Mouse (Mus musculus): Measurements from ENCODE around the gene Dhx37.
A peak's percentile ranks its signal among the peaks of the same experiment; 100 is the strongest.
"Not testable (repeated sequence)": the region's sequence is repeated elsewhere in the genome, so short reads cannot be mapped to it uniquely, and the experiment has no call there.

Dhx37 gene

DNA sequence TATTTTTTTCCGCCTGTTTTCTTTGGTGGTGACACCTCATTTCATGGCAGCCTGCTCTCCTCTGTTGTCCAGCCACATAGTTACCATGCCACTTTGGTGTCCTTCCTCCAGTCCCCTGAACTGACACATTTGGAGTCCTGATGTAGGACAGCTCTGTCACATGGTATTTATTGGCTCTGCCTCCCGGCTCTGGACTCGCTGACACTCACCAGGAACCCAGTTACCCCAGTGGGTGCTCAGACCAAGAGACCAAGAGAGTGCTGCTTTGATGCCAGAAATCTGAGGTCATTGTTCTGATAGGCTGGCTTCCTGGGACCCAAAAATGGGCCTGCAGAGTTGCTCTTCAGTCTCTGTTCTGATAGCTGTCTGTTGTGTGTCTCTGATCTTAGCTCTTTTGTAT lies 14.1 kb upstream of the Dhx37 start:
- DNase-seq = no peak

DNA sequence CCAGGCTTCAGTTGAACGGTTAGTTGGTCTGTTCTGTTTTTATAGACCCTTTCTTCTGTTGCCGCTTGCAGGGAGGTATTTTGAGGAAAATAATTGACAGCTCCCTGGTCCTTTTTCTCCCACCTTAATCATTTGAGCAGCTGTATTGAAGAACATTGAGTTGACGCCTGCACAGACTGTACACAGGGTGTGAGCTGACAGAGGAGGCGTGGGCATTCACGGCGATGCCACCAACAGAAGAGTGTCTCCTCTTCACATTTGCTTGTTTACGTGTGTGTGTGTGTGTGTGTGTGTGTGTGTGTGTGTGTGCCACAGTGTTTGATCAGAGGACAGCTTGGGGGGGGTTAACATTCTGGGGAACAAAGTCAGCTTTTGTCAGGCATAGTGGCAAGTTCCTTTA lies 12.4 kb upstream of the Dhx37 start:
- no peak for DNase-seq

DNA sequence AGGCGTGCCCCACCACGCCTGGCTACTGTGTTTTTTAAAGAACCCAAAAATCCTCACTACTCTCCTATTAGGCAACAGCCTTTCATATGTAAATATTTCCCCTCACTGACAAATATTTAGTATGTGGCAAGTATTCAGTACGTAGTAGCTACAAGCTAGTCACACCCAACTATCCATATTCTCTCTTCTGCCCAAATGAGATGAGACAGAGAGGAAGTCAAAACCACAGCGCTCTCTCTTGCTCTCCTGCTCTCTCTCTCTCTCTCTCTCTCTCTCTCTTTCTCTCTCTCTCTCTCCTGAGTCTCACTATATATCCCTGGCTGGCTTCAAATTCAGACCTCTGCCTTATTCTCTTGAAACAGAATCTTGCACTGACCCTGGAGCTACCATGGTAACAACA lies 10.6 kb upstream of the Dhx37 start:
- DNase-seq = no peak

GRCm38 (mm10) chr5:125443915-125444314 lies 10.0 kb upstream of the Dhx37 start:
- no peak for DNase-seq

- DNase-seq = no peak
Observed at GRCm38 (mm10) chr5:125443335-125443734, 9.4 kb upstream of the Dhx37 start.

GRCm38 (mm10) chr5:125442136-125442995 lies 8.4 kb upstream of the Dhx37 start:
- no peak for DNase-seq

GRCm38 (mm10) chr5:125441234-125442114 lies 7.6 kb upstream of the Dhx37 start, which contains the start of gene Bri3bp:
TSS of gene Bri3bp (plus strand) at chr5:125441568.
- peak; percentile 55 to 72 for DNase-seq

DNA sequence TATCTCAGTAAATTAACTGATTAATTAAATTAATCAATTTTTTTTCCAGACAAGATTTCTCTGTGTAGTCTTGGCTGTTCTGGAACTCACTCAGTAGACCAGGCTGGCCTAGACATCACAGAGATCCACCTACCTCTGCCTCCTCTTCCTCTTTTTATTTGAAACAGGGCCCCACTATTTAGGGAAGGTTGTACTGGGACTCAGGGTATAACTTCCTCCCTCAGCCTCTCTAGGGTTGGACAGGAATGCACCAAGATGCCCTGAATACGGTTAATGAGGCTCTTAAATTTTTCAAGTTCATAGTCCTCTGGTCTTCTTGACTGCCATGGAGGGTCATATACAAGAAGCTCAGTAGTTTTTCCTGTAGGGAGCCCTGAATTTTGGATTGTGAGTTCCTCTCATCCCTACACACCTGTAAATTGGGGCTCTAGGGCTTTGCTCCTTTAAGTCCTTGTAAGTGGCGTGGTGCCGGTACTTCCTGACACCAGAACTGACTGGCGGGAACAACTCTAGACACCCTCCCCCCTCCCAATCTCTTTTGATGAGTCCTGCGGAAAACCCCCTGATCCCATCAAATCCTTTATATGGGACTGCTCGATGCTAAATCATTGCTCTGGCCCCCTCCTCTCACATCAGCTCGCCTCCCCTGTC lies 6.8 kb upstream of the Dhx37 start:
- peak in 1 of 2 experiments; percentile 23 for DNase-seq

DNA sequence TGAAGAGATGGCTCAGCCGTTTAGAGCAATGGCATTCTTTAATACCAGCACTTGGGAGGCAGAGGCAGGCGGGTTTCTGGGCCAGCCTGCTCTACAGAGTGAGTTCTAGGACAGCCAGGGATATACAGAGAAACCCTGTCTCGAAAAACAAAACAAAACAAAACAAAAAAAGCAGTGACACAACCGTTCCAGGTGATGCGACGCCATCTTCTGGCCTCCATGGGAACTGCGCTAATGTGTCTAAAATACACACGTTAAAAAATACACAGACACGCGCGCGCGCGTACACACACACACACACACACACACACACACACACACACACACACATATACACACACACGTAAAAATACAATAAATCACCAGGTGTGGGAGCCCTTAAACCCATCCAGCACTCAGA lies 426 bp upstream of the Dhx37 start:
- peak in 1 of 2 experiments; percentile 7 for DNase-seq

- not testable (repeated sequence) for DNase-seq
Observed at GRCm38 (mm10) chr5:125432324-125432723, 1.6 kb downstream of the Dhx37 start.

DNA sequence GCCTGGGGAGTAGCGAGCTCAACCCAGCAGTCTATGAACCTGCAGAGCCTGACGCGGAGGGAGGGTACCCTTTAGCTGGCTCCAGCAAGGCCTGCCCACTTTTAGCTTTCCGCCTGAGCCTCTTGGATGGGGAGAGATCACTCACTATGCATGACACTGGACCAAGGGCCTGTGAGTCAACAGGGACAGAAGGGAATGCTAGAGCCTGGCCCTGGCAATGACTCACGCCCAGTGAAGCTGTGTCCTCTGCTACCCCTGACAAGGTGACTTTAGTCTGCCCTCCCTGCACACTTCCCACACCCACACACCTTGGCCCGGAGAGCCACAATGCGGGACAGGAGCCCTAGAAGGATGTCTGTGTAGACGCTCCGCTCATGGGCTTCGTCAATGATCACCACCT lies 7.6 kb downstream of the Dhx37 start:
- DNase-seq = no peak

DNA sequence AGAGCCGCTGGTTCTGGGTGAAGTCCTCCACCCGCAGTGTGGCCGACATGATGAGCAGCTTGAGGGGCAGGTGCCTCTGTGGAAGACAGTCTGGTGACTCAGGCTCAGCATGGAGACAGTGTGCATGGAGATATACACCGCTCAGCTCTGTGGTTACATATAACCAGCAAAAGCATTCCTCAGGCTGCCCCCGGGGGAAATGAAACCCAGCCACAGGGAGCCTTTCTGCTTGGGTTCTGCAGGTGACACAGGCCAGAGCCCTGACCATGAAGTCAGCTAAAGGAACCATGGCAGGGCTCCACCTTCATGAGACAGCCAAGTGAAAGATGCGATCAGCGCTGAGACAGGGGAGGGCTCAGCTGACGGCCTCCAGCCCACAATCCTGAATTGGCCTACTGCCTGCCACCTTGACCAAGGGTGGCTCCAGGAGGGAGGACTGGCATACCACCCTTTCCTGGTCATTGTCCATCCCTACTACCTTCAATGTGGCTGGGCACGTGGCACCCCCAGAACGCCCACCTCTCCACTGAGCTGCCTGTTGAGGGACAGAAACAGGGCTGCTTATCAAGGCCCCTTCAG lies 8.1 kb downstream of the Dhx37 start:
- no peak for DNase-seq

- no peak for DNase-seq
Observed at GRCm38 (mm10) chr5:125419124-125419523, 14.8 kb downstream of the Dhx37 start.

- no peak for DNase-seq
Observed at GRCm38 (mm10) chr5:125418636-125419035, 15.3 kb downstream of the Dhx37 start.

GRCm38 (mm10) chr5:125416183-125416582 lies 17.7 kb downstream of the Dhx37 start:
- no peak for DNase-seq

- peak in 1 of 2 experiments; percentile 22 for DNase-seq
Observed at GRCm38 (mm10) chr5:125413763-125414162, 20.2 kb downstream of the Dhx37 start.

DNA sequence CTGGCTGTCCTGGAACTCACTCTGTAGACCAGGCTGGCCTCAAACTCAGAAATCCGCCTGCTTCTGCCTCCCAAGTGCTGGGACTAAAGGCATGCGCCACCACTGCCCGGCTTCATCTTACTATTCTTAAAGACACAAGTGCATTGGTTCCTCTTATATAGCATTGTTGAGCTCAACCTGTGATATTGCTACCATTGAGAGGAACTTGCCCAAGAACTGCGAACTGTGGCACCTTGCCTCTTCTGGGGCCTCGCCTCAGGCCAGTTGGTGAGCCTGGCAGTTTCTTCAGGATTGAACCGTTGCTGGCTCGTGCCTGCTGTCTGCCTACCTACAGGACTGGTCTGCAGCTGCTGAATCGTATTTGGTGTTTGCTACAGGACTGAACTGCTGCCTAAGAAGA lies 21.4 kb downstream of the Dhx37 start:
- peak in 1 of 2 experiments; percentile 17 for DNase-seq

- peak; percentile 78 to 88 for DNase-seq
Observed at GRCm38 (mm10) chr5:125411972-125412530, 21.9 kb downstream of the Dhx37 start.

DNA sequence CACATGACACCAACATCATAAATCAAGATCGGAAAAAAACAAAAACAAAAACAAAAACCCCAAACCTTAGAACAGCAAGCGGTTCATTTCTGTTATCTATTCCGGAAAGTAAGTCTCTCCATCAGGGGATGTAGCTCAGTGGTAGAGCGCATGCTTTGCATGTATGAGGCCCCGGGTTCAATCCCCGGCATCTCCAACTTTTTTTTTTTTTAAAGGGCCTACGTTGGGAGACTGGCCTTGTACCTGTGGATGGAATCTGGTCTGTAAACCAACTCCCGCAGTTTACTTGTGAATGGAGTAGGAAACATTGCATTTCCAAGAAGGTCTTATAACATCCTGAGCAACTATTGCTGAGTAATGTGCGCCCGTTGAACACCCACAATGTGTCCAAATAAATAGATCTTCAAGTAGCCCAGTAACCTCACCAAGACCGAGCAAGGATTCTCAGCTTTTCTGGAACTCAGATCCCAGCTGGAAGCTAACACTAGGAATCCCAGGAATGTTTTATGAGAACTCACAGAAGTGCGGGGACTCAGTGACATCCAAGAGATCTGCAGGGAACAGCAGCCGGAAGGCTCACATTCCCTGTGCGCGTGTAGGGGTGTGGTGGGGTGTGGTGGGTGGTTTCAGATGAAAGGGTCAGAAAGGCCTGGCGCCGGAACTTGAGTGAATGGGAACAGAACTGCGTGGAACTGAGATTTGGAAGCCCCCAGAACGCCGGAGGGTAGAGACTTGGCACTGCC lies 24.4 kb downstream of the Dhx37 start:
- peak; percentile 37 to 45 for DNase-seq

DNA sequence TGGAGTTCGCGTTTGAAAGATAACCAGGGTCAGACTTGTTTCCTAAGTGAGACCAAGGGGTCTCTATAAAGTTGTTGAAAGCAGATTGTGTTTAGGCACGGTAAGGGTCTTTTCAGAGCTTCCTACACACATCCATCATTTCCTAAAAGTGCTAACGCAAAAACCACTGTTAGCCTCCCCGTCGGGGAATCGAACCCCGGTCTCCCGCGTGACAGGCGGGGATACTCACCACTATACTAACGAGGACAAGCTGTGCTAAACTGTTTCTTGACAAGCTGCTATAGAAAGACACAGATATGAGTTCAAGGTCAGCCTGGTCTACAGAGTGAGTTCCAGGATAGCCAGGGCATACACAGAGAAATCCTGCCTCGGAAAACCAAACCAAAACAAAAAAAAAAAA lies 25.1 kb downstream of the Dhx37 start:
- peak; percentile 85 to 87 for DNase-seq

- DNase-seq = peak in 1 of 2 experiments; percentile 34
Observed at GRCm38 (mm10) chr5:125407910-125408575, 25.9 kb downstream of the Dhx37 start.

Data from kidney, postnatal 25 days (tissue).